Mouse (Mus musculus) stomach, embryonic 15.5 days (tissue): Measurements from ENCODE around the gene Clcc1. TPM values are rescaled to one million over a fixed set of nuclear protein-coding genes. Genes with fewer than 3 reads are reported as not detected.
A peak's percentile ranks its signal among the peaks of the same experiment; 100 is the strongest.

Experiments used
- ATAC-seq: fragments of 200-750 bp; cut with Nextera tagmentation; 2 replicates; pipeline ENCODE4 v1.8.0; 2017; ENCODE audit warnings: low read depth, moderate number of reproducible peaks, moderate TSS enrichment; ENCODE audit not compliant: insufficient read depth, low FRiP score
- H3K27ac ChIP-seq: fragments of 300-500 bp; sonication (generic); 2 replicates; pipeline ENCODE4 v1.5.1; 2015; ENCODE audit warnings: mild to moderate bottlenecking, inconsistent platforms
- H3K27me3 ChIP-seq: fragments of 300-500 bp; sonication (generic); replicated peaks from 2 replicates; pipeline ENCODE4 v1.6.1; 2015; ENCODE audit warnings: inconsistent platforms
- H3K36me3 ChIP-seq: fragments of 300-500 bp; sonication (generic); 2 replicates; pipeline ENCODE4 v1.6.1; 2015; ENCODE audit warnings: inconsistent platforms
- H3K4me1 ChIP-seq: fragments of 300-500 bp; sonication (generic); 2 replicates; pipeline ENCODE4 v1.6.1; 2015; ENCODE audit warnings: inconsistent platforms
- H3K4me2 ChIP-seq: fragments of 300-500 bp; sonication (generic); 2 replicates; pipeline ENCODE4 v1.6.1; 2015; ENCODE audit warnings: mild to moderate bottlenecking, inconsistent platforms
- H3K4me3 ChIP-seq: fragments of 300-500 bp; sonication (generic); replicated peaks from 2 replicates; pipeline ENCODE4 v1.5.1; 2015; ENCODE audit warnings: inconsistent platforms
- H3K9ac ChIP-seq: fragments of 300-500 bp; sonication (generic); 2 replicates; pipeline ENCODE4 v1.6.1; 2015; ENCODE audit warnings: inconsistent platforms
- H3K9me3 ChIP-seq: fragments of 300-500 bp; sonication (generic); 2 replicates; pipeline ENCODE4 v1.6.1; 2016; ENCODE audit warnings: inconsistent platforms
- WGBS: fragments of 180-500 bp; shearing (Covaris S2); methylation state at CpG from one replicate; pipeline ENCODE4 v1.1.7; 2015; 5-methylcytosine and 5-hydroxymethylcytosine counted together
- polyA plus RNA-seq: library from polyadenylated mRNA; unstranded; fragments of >200 nt; fragmentation: Nextera tagmentation; extraction: Ambion mirVana; gene quantifications from 2 replicates; pipeline ENCODE4 v1.2.1, GENCODE M21; 2015

Gene Clcc1
- polyA plus RNA-seq, 1 experiment from 2014 or later, result 86.4 TPM

GRCm38 (mm10) chr3:108711296-108711695, 57.6 kb downstream of the Clcc1 start:
- H3K4me1 ChIP-seq, result 0 out of 2 replicates have a peak, but pooled peaks cover 5% of the 10 kb centered on the region
- ATAC-seq, result no peak

GRCm38 (mm10) chr3:108713065-108713675, 59.5 kb downstream of the Clcc1 start:
- 44% methylated on average over 3 of the region's 3 CpGs for WGBS
- no peaks in the 10 kb centered on the region for H3K9me3 ChIP-seq
- no peak overlapping the region for H3K4me3 ChIP-seq
- no peak overlapping the region for H3K4me2 ChIP-seq
- no peaks in the 10 kb centered on the region for H3K27me3 ChIP-seq
- 0 out of 2 replicates have a peak, but pooled peaks cover 5% of the 10 kb centered on the region for H3K4me1 ChIP-seq
- no peaks in the 10 kb centered on the region for H3K36me3 ChIP-seq
- no peak overlapping the region for H3K27ac ChIP-seq
- no peak overlapping the region for H3K9ac ChIP-seq
- no peak for ATAC-seq

More at GRCm38 (mm10) chr3:108711296-108711695, 57.6 kb downstream of the Clcc1 start:
- WGBS, result 90% methylated on average over 5 of the region's 5 CpGs
- Histone ChIP-seq H3K9ac (no peak overlapping the region), H3K4me2 (no peak overlapping the region), H3K4me3 (no peak overlapping the region), H3K27ac (no peak overlapping the region), H3K36me3 (no peaks in the 10 kb centered on the region), H3K9me3 (no peaks in the 10 kb centered on the region), H3K27me3 (no peaks in the 10 kb centered on the region)

- no peak overlapping the region for H3K4me3 ChIP-seq
- no peaks in the 10 kb centered on the region for H3K9me3 ChIP-seq
- ATAC-seq, result no peak
- peaks cover 5% of the 10 kb centered on the region; the same call in 1 of the 2 replicates for H3K4me1 ChIP-seq
- no peak overlapping the region for H3K4me2 ChIP-seq
- no peaks in the 10 kb centered on the region for H3K27me3 ChIP-seq
- WGBS, result 80% methylated on average over 4 of the region's 4 CpGs
- H3K36me3 ChIP-seq, result no peaks in the 10 kb centered on the region
- no peak overlapping the region for H3K27ac ChIP-seq
- no peak overlapping the region for H3K9ac ChIP-seq
These were observed 61.1 kb downstream of the Clcc1 start for GRCm38 (mm10) chr3:108714837-108715236.

- Histone ChIP-seq H3K9ac (no peak overlapping the region), H3K27me3 (no peaks in the 10 kb centered on the region), H3K27ac (no peak overlapping the region), H3K4me2 (no peak overlapping the region), H3K9me3 (no peaks in the 10 kb centered on the region), H3K4me3 (no peak overlapping the region), H3K36me3 (no peaks in the 10 kb centered on the region), H3K4me1 (peaks cover 9% of the 10 kb centered on the region; the same call in 1 of the 2 replicates)
- no peak for ATAC-seq
- 76% methylated on average over 3 of the region's 3 CpGs for WGBS
These were observed 64.3 kb downstream of the Clcc1 start for GRCm38 (mm10) chr3:108717896-108718502.

GRCm38 (mm10) chr3:108719357-108719756, 65.6 kb downstream of the Clcc1 start:
- ATAC-seq, result no peak
- H3K4me2 ChIP-seq, result 0 out of 2 replicates have a peak overlapping the region, but pooled peaks have one; percentile 79
- H3K36me3 ChIP-seq, result no peaks in the 10 kb centered on the region
- no peaks in the 10 kb centered on the region for H3K27me3 ChIP-seq
- WGBS, result 68% methylated on average over 2 of the region's 2 CpGs
- no peak overlapping the region for H3K27ac ChIP-seq
- no peaks in the 10 kb centered on the region for H3K9me3 ChIP-seq
- no peak overlapping the region for H3K9ac ChIP-seq
- H3K4me3 ChIP-seq, result no peak overlapping the region
- peaks cover 7% of the 10 kb centered on the region; the same call in 1 of the 2 replicates for H3K4me1 ChIP-seq

GRCm38 (mm10) chr3:108719761-108720160, 66.0 kb downstream of the Clcc1 start:
- no peaks in the 10 kb centered on the region for H3K36me3 ChIP-seq
- no peaks in the 10 kb centered on the region for H3K27me3 ChIP-seq
- peak overlapping the region; percentile 79; the same call in 1 of the 2 replicates for H3K4me2 ChIP-seq
- H3K9ac ChIP-seq, result no peak overlapping the region
- 64% methylated on average over 3 of the region's 3 CpGs for WGBS
- no peaks in the 10 kb centered on the region for H3K9me3 ChIP-seq
- H3K4me3 ChIP-seq, result no peak overlapping the region
- ATAC-seq, result no peak
- peaks cover 7% of the 10 kb centered on the region; the same call in 1 of the 2 replicates for H3K4me1 ChIP-seq
- no peak overlapping the region for H3K27ac ChIP-seq

- Histone ChIP-seq H3K4me1 (peaks cover 7% of the 10 kb centered on the region; the same call in 1 of the 2 replicates), H3K27me3 (no peaks in the 10 kb centered on the region), H3K9ac (peak overlapping the region; percentile 78), H3K4me2 (peak overlapping the region; percentile 79), H3K9me3 (no peaks in the 10 kb centered on the region), H3K27ac (peak overlapping the region; percentile 91), H3K4me3 (peak overlapping the region; percentile 66), H3K36me3 (no peaks in the 10 kb centered on the region)
- ATAC-seq, result peak; percentile 9; the same call in 1 of the 2 replicates
- under 1% methylated on average over 44 of the region's 44 CpGs for WGBS
These were observed 67.6 kb downstream of the Clcc1 start for GRCm38 (mm10) chr3:108721076-108721991.

- H3K27me3 ChIP-seq, result no peaks in the 10 kb centered on the region
- WGBS, result 3% methylated on average over 53 of the region's 53 CpGs
- peak within 1 kb of the TSS; percentile 66 for H3K4me3 ChIP-seq
- no peaks in the 10 kb centered on the region for H3K9me3 ChIP-seq
- H3K4me1 ChIP-seq, result peaks cover 7% of the 10 kb centered on the region; the same call in 1 of the 2 replicates
- H3K27ac ChIP-seq, result peak within 1 kb of the TSS; percentile 91
- H3K4me2 ChIP-seq, result peak within 1 kb of the TSS; percentile 79
- H3K9ac ChIP-seq, result peak within 1 kb of the TSS; percentile 78
- ATAC-seq, result peak; percentile 99
- no peaks in the 10 kb centered on the region for H3K36me3 ChIP-seq
These were observed 68.5 kb downstream of the Clcc1 start, which contains the start of gene Gpsm2 for GRCm38 (mm10) chr3:108722036-108722872. Gpsm2 (minus strand) TSS chr3:108722309.

GRCm38 (mm10) chr3:108726413-108726812, 72.7 kb downstream of the Clcc1 start:
- H3K4me3 ChIP-seq, result no peak overlapping the region
- no peaks in the 10 kb centered on the region for H3K27me3 ChIP-seq
- no peak overlapping the region for H3K4me2 ChIP-seq
- no peaks in the 10 kb centered on the region for H3K36me3 ChIP-seq
- no peak overlapping the region for H3K27ac ChIP-seq
- no peak for ATAC-seq
- no peak overlapping the region for H3K9ac ChIP-seq
- WGBS, result 83% methylated on average over 7 of the region's 7 CpGs
- no peaks in the 10 kb centered on the region for H3K4me1 ChIP-seq
- no peaks in the 10 kb centered on the region for H3K9me3 ChIP-seq

GRCm38 (mm10) chr3:108727344-108727743, 73.6 kb downstream of the Clcc1 start:
- no peak for ATAC-seq
- H3K27me3 ChIP-seq, result no peaks in the 10 kb centered on the region
- H3K9ac ChIP-seq, result no peak overlapping the region
- no peak overlapping the region for H3K4me2 ChIP-seq
- H3K4me1 ChIP-seq, result no peaks in the 10 kb centered on the region
- no peaks in the 10 kb centered on the region for H3K9me3 ChIP-seq
- no peak overlapping the region for H3K4me3 ChIP-seq
- H3K27ac ChIP-seq, result no peak overlapping the region
- no peaks in the 10 kb centered on the region for H3K36me3 ChIP-seq

GRCm38 (mm10) chr3:108727776-108728175, 74.1 kb downstream of the Clcc1 start:
- H3K27ac ChIP-seq, result no peak overlapping the region
- H3K27me3 ChIP-seq, result no peaks in the 10 kb centered on the region
- H3K9me3 ChIP-seq, result no peaks in the 10 kb centered on the region
- H3K9ac ChIP-seq, result no peak overlapping the region
- no peaks in the 10 kb centered on the region for H3K4me1 ChIP-seq
- H3K4me3 ChIP-seq, result no peak overlapping the region
- 79% methylated on average over 3 of the region's 3 CpGs for WGBS
- H3K36me3 ChIP-seq, result no peaks in the 10 kb centered on the region
- H3K4me2 ChIP-seq, result no peak overlapping the region
- ATAC-seq, result no peak
